Mouse (Mus musculus) MEL (cell line): ENCODE results near the gene Snu13. TPM values are rescaled to one million over a fixed set of nuclear protein-coding genes. Genes with fewer than 3 reads are reported as not detected.

Source experiments
- DNase-seq: peaks from one replicate; pipeline ENCODE4 v3.0.0; 2011; ENCODE audit warnings: low read depth, low spot score
- H3K27ac ChIP-seq: 2 replicates; pipeline ENCODE4 v1.5.1; 2012; ENCODE audit warnings: low read depth, mild to moderate bottlenecking, control low read depth, low read length, moderate library complexity; ENCODE audit not compliant: control insufficient read depth
- H3K27me3 ChIP-seq, 2 experiments: fragments of 150-350 bp in 1 of 2; sonication (generic) in 1 of 2; 2 replicates each; pipeline ENCODE4 v1.6.1; 2012; ENCODE audit warnings: low read length in 2 of 2, mild to moderate bottlenecking in 2 of 2, improper control_type of control experiment in 1 of 2, moderate library complexity in 1 of 2; ENCODE audit not compliant: insufficient read depth in 2 of 2, control insufficient read depth in 1 of 2
- H3K36me3 ChIP-seq, 2 experiments: 2 replicates each; pipeline ENCODE4 v1.6.1; 2012 to 2014; ENCODE audit warnings: low read length in 2 of 2, improper control_type of control experiment in 1 of 2, inconsistent platforms in 1 of 2, mild to moderate bottlenecking in 1 of 2; ENCODE audit not compliant: insufficient read depth in 2 of 2, control insufficient read depth in 1 of 2
- H3K4me1 ChIP-seq, 2 experiments: fragments of 150-350 bp in 1 of 2; sonication (generic) in 1 of 2; 2 replicates each; pipeline ENCODE4 v1.6.1; 2012; ENCODE audit warnings: low read length in 2 of 2, improper control_type of control experiment in 1 of 2, mild to moderate bottlenecking in 1 of 2; ENCODE audit not compliant: insufficient read depth in 2 of 2, control insufficient read depth in 1 of 2
- H3K4me3 ChIP-seq, 2 experiments: fragments of 150-350 bp in 1 of 2; sonication (generic) in 1 of 2; 2 replicates each; pipeline ENCODE4 v1.5.1; 2012; ENCODE audit warnings: low read depth in 2 of 2, low read length in 2 of 2, mild to moderate bottlenecking in 2 of 2, moderate library complexity in 2 of 2, control low read depth in 1 of 2, improper control_type of control experiment in 1 of 2; ENCODE audit not compliant: control insufficient read depth in 1 of 2, insufficient read depth in 1 of 2
- H3K79me2 ChIP-seq: 2 replicates; pipeline ENCODE4 v1.6.1; 2012; ENCODE audit warnings: mild to moderate bottlenecking, low read length, moderate library complexity; ENCODE audit not compliant: control insufficient read depth, poor library complexity, insufficient read depth
- H3K9ac ChIP-seq: 2 replicates; pipeline ENCODE4 v1.6.1; 2012; ENCODE audit warnings: low read depth, mild to moderate bottlenecking, control low read depth, low read length, moderate library complexity; ENCODE audit not compliant: control insufficient read depth, poor library complexity, severe bottlenecking
- H3K9me3 ChIP-seq: fragments of 150-350 bp; sonication (generic); replicated peaks from 2 replicates; pipeline ENCODE4 v1.6.1; 2012; ENCODE audit warnings: mild to moderate bottlenecking, low read length, improper control_type of control experiment, moderate library complexity; ENCODE audit not compliant: insufficient read depth
- CHD2 ChIP-seq: IDR thresholded peaks from 2 replicates; pipeline ENCODE4 v1.6.1; 2011; ENCODE audit warnings: low read length, improper control_type of control experiment
- CTCF ChIP-seq, 3 experiments: IDR thresholded peaks in 2 of 3; conservative IDR thresholded peaks in 1 of 3; 2 replicates each; pipeline ENCODE4 v1.5.1; 2011 to 2012; ENCODE audit warnings: low read length in 3 of 3, low read depth in 2 of 3, mild to moderate bottlenecking in 2 of 3, improper control_type of control experiment in 1 of 3, inconsistent platforms in 1 of 3, mixed read lengths in 1 of 3, moderate library complexity in 1 of 3; ENCODE audit not compliant: control insufficient read depth in 1 of 3, insufficient read depth in 1 of 3, poor library complexity in 1 of 3, severe bottlenecking in 1 of 3
- ETS1 ChIP-seq: IDR thresholded peaks from 2 replicates; pipeline ENCODE4 v1.6.1; 2012; ENCODE audit warnings: low read depth, mild to moderate bottlenecking, inconsistent platforms, low read length, improper control_type of control experiment, moderate library complexity
- GABPA ChIP-seq: IDR thresholded peaks from 2 replicates; pipeline ENCODE4 v1.6.1; 2012; ENCODE audit warnings: low read depth, mild to moderate bottlenecking, inconsistent platforms, low read length, improper control_type of control experiment, moderate library complexity
- HCFC1 ChIP-seq: IDR thresholded peaks from 2 replicates; pipeline ENCODE4 v1.6.1; 2012; ENCODE audit warnings: low read depth, mild to moderate bottlenecking, inconsistent platforms, low read length, improper control_type of control experiment, moderate library complexity
- MAX ChIP-seq: IDR thresholded peaks from 2 replicates; pipeline ENCODE4 v1.6.1; 2011; ENCODE audit warnings: low read length, improper control_type of control experiment
- MAZ ChIP-seq: IDR thresholded peaks from 2 replicates; pipeline ENCODE4 v1.6.1; 2012; ENCODE audit warnings: low read depth, mild to moderate bottlenecking, inconsistent platforms, low read length, improper control_type of control experiment
- MYB ChIP-seq: IDR thresholded peaks from 2 replicates; pipeline ENCODE4 v1.6.1; 2011; ENCODE audit warnings: mild to moderate bottlenecking, low read depth, low read length, improper control_type of control experiment
- POLR2A ChIP-seq, 2 experiments: IDR thresholded peaks; 2 replicates each; pipeline ENCODE4 v1.6.1; 2011 to 2012; ENCODE audit warnings: low read length in 2 of 2, mild to moderate bottlenecking in 2 of 2, control low read depth in 1 of 2, improper control_type of control experiment in 1 of 2, low read depth in 1 of 2, moderate library complexity in 1 of 2; ENCODE audit not compliant: control insufficient read depth in 1 of 2, insufficient read depth in 1 of 2, poor library complexity in 1 of 2
- POLR2AphosphoS5 ChIP-seq: IDR thresholded peaks from 2 replicates; pipeline ENCODE4 v1.6.1; 2012; ENCODE audit warnings: low read depth, borderline replicate concordance, mild to moderate bottlenecking, inconsistent platforms, low read length, moderate library complexity, mixed read lengths
- RAD21 ChIP-seq: IDR thresholded peaks from 2 replicates; pipeline ENCODE4 v1.6.1; 2011; ENCODE audit warnings: mild to moderate bottlenecking, low read depth, low read length, improper control_type of control experiment
- TAL1 ChIP-seq: IDR thresholded peaks from 2 replicates; pipeline ENCODE4 v1.6.1; 2012; ENCODE audit warnings: mild to moderate bottlenecking, inconsistent platforms, low read length, moderate library complexity, mixed read lengths
- TBP ChIP-seq: IDR thresholded peaks from 2 replicates; pipeline ENCODE4 v1.8.0; 2011; ENCODE audit warnings: low read depth, low read length, improper control_type of control experiment
- UBTF ChIP-seq: IDR thresholded peaks from 2 replicates; pipeline ENCODE4 v1.6.1; 2012; ENCODE audit warnings: low read depth, mild to moderate bottlenecking, inconsistent platforms, low read length, improper control_type of control experiment, moderate library complexity, borderline replicate concordance; ENCODE audit not compliant: insufficient read depth
- ZC3H11A ChIP-seq: IDR thresholded peaks from 2 replicates; pipeline ENCODE4 v1.6.1; 2012; ENCODE audit warnings: low read depth, mild to moderate bottlenecking, inconsistent platforms, low read length, improper control_type of control experiment
- ZKSCAN1 ChIP-seq: IDR thresholded peaks from 2 replicates; pipeline ENCODE4 v1.6.1; 2012; ENCODE audit warnings: low read depth, mild to moderate bottlenecking, inconsistent platforms, low read length, improper control_type of control experiment, moderate library complexity
- ZNF384 ChIP-seq: IDR thresholded peaks from 2 replicates; pipeline ENCODE4 v1.6.1; 2012; ENCODE audit warnings: low read depth, mild to moderate bottlenecking, inconsistent platforms, low read length, improper control_type of control experiment
- polyA plus RNA-seq, 2 experiments: library from polyadenylated mRNA; stranded (reverse) in 1 of 2; unstranded in 1 of 2; fragments of >175 nt in 1 of 2; fragments of >200 nt in 1 of 2; gene quantifications; 2 replicates each; pipeline versions ENCODE4 v1.2.1 to v1.2.4; 2012; ENCODE audit warnings: low replicate concordance in 2 of 2, low read depth in 1 of 2; ENCODE audit not compliant: insufficient read length in 2 of 2, insufficient read depth in 1 of 2, missing spikeins in 1 of 2
- total RNA-seq: library from RNA; depleted of rRNA; stranded (reverse); fragments of 300-350 nt; gene quantifications from 2 replicates; pipeline ENCODE4 v1.2.3, GENCODE M21; 2012

Snu13 gene
- total and polyA plus RNA-seq, 3 experiments = 196 to 375 (median 297) TPM

DNA sequence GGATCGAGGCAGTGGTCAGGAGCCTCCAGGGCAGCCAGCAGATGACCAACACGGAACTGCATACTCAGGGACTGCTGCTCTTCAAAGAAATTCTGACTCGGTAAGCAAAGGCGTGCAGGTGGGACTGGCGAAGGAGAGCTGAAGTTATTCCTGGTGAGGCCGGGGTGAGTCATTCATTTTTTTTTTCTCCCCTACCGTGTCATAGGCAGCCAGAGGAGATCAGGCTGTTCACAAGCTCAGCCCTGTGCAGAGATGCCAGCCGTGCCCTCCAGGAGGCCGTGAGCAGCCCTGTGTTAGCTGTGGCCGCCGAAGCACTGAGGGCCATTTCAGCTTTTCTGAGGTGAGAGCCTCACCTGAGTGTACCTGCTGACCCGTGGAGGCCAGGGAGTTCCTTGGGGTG lies 38.7 kb upstream of the Snu13 start:
- H3K27me3 ChIP-seq = peaks cover 21 to 23% of the 10 kb centered on the region in 2 experiments
- TF ChIP-seq POLR2A (IDR thresholded peaks at IDR 0.05; ENCODE audit: control insufficient read depth in 1 of 2, insufficient read depth in 1 of 2, low read depth in 1 of 2, low read length in 2 of 2, poor library complexity in 1 of 2) = no peak
- TF ChIP-seq ZNF384 = no peak
- no peak for TF ChIP-seq POLR2AphosphoS5
- no peak for TF ChIP-seq CHD2
- TF ChIP-seq CTCF (IDR thresholded peaks at IDR 0.05 in 2 of 3, conservative IDR thresholded peaks at IDR 0.05 in 1 of 3; ENCODE audit: control insufficient read depth in 1 of 3, insufficient read depth in 1 of 3, low read depth in 2 of 3, low read length in 3 of 3, poor library complexity in 1 of 3, severe bottlenecking in 1 of 3) = no peak
- TF ChIP-seq ZKSCAN1 = no peak
- TF ChIP-seq GABPA = no peak
- TF ChIP-seq ZC3H11A = no peak
- no peak for TF ChIP-seq TBP

GRCm38 (mm10) chr15:82085606-82086005 lies 38.2 kb upstream of the Snu13 start:
- H3K79me2 ChIP-seq = no peaks in the 10 kb centered on the region
- H3K27me3 ChIP-seq = peaks cover 19 to 23% of the 10 kb centered on the region in 2 experiments
- H3K4me3 ChIP-seq = no peak overlapping the region
- no peak overlapping the region for H3K27ac ChIP-seq
- TF ChIP-seq ETS1 (no peak), MYB (no peak), UBTF (no peak), HCFC1 (no peak), MAX (no peak), TAL1 (no peak)
- H3K9ac ChIP-seq = no peak overlapping the region
- H3K4me1 ChIP-seq = no peaks in the 10 kb centered on the region
- H3K9me3 ChIP-seq = no peaks in the 10 kb centered on the region
- DNase-seq = no peak
- no peaks in the 10 kb centered on the region for H3K36me3 ChIP-seq

More for the DNA sequence above, 38.7 kb upstream of the Snu13 start:
- no peaks in the 10 kb centered on the region for H3K9me3 ChIP-seq
- H3K4me3 ChIP-seq = no peak overlapping the region
- H3K36me3 ChIP-seq = no peaks in the 10 kb centered on the region
- no peak overlapping the region for H3K9ac ChIP-seq
- DNase-seq = no peak
- H3K4me1 ChIP-seq = no peaks in the 10 kb centered on the region
- no peaks in the 10 kb centered on the region for H3K79me2 ChIP-seq
- no peak overlapping the region for H3K27ac ChIP-seq

DNA sequence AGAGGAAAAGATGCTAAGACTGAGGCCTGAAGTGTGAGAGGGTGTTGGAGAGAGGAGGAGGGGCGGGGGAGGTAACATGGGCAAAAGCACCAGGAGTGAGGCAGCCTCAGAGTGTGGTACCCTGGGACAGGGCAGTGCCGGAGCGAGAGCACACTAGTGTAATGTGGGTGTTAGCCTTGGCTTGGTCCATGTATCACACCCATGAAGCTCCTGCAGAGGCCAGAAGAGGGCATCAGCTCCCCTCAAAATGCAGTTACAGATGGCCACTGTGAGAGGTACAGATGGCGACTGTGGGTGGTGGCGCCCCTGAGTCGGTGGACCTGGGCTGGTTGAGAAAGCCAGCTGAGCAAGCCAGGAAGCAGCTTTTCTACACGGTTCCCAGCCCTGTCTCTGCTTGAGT lies 33.8 kb upstream of the Snu13 start:
- Histone ChIP-seq H3K9me3 (no peaks in the 10 kb centered on the region), H3K27ac (no peak overlapping the region), H3K4me3 (no peak overlapping the region), H3K9ac (no peak overlapping the region), H3K79me2 (no peaks in the 10 kb centered on the region), H3K36me3 (no peaks in the 10 kb centered on the region), H3K27me3 (peaks cover 9 to 16% of the 10 kb centered on the region in 2 experiments; a peak in 3 of 4 replicates), H3K4me1 (no peaks in the 10 kb centered on the region)
- no peak for DNase-seq
- TF ChIP-seq MAZ (no peak), RAD21 (peak; percentile 4)
